13 mouse cellular contexts compared by ENCODE assay signal in genomic region chr8:89152867-89153595, GRCm38 (mm10).
DNase-seq lines count a peak whose midpoint lies in the region; ATAC-seq and TF ChIP-seq lines count a peak whose summit lies in the region.
"Had no signal": no experiment of that assay in that cellular context is flagged by ENCODE, and none has a peak within 500 bp of the region (broad histone marks: within the 10 kb centered on the region; RNA-seq: fewer than 3 reads in every experiment).

No protein-coding gene starts in this region.

- no peaks in the 10 kb centered on the region for H3K9me3 ChIP-seq in lung, embryonic 14.5 days (ENCODE audit: low read depth, low read length)
- H3K9me3 ChIP-seq in neural tube, embryonic 13.5 days, result no peaks in the 10 kb centered on the region
- H3K9me3 ChIP-seq: embryonic facial prominence, embryonic 13.5 days; limb, embryonic 15.5 days had no signal

- no peak for TF ChIP-seq POLR2A in lung, adult 2 months (IDR thresholded peaks at IDR 0.05; ENCODE audit: borderline replicate concordance, extremely low read depth, low read depth, low read length)
- TF ChIP-seq POLR2A in cerebellum, adult 2 months (IDR thresholded peaks at IDR 0.05; ENCODE audit: borderline replicate concordance, insufficient read depth, low read length), result no peak

- peaks cover 45% of the 10 kb centered on the region; the same call in 1 of the 2 replicates for H3K27me3 ChIP-seq in lung, embryonic 14.5 days (ENCODE audit: insufficient read depth, low read length)
- no peaks in the 10 kb centered on the region for H3K27me3 ChIP-seq in neural tube, embryonic 13.5 days
- no peaks in the 10 kb centered on the region for H3K27me3 ChIP-seq in cerebellum, adult 2 months (ENCODE audit: control insufficient read depth, insufficient read depth, low read length)
- H3K27me3 ChIP-seq: embryonic facial prominence, embryonic 13.5 days; limb, embryonic 15.5 days had no signal

- no peak for TF ChIP-seq CTCF in lung, embryonic 14.5 days (IDR thresholded peaks at IDR 0.05; ENCODE audit: low read depth)
- TF ChIP-seq CTCF in lung, adult 2 months (IDR thresholded peaks at IDR 0.05; ENCODE audit: insufficient read depth, low read length), result no peak
- no peak for TF ChIP-seq CTCF in cerebellum, adult 2 months (IDR thresholded peaks at IDR 0.05; ENCODE audit: borderline replicate concordance, insufficient read depth, low read depth, low read length)

- H3K9ac ChIP-seq in lung, embryonic 14.5 days, result no peak overlapping the region
- H3K9ac ChIP-seq in neural tube, embryonic 13.5 days, result peak overlapping the region; percentile 19; the same call in 1 of the 2 replicates
- H3K9ac ChIP-seq: embryonic facial prominence, embryonic 13.5 days; limb, embryonic 15.5 days had no signal

- DNase-seq in heart, adult 11 months, result peak; percentile 49
- no peak for DNase-seq in heart, postnatal 10 days
- DNase-seq in lung, embryonic 14.5 days, result peak; percentile 93
- no peak for DNase-seq in lung, adult 2 months
- peak; percentile 22 for DNase-seq in embryo, embryonic 11.5 days (ENCODE audit: low read depth, low spot score)
- no peak for DNase-seq in cerebellum, adult 2 months
- DNase-seq in thymus, postnatal 36 days, result no peak
- DNase-seq: heart, postnatal 14 days; kidney, adult 11 months; right cerebral cortex, adult 18-20 months had no signal

- H3K27ac ChIP-seq in lung, embryonic 14.5 days (ENCODE audit: low read depth), result no peak overlapping the region
- H3K27ac ChIP-seq in neural tube, embryonic 13.5 days (replicated peaks), result no peak overlapping the region
- H3K27ac ChIP-seq in cerebellum, adult 2 months (ENCODE audit: insufficient read depth, low read length), result no peak overlapping the region
- H3K27ac ChIP-seq: embryonic facial prominence, embryonic 13.5 days; limb, embryonic 15.5 days had no signal

- intact Hi-C loops in heart, postnatal 10 days (cut with DNase I), result no loop called here

- 0 out of 2 replicates have a peak, but pooled peaks cover 5% of the 10 kb centered on the region for H3K4me1 ChIP-seq in lung, embryonic 14.5 days (ENCODE audit: insufficient read depth)
- H3K4me1 ChIP-seq in lung, adult 2 months (ENCODE audit: control insufficient read depth, insufficient read depth, low read length), result no peaks in the 10 kb centered on the region
- H3K4me1 ChIP-seq in neural tube, embryonic 13.5 days (replicated peaks), result peaks cover 18% of the 10 kb centered on the region
- H3K4me1 ChIP-seq in cerebellum, adult 2 months (ENCODE audit: control insufficient read depth, insufficient read depth, low read length), result no peaks in the 10 kb centered on the region; the same call in 1 of the 2 replicates
- H3K4me1 ChIP-seq: embryonic facial prominence, embryonic 13.5 days; limb, embryonic 15.5 days had no signal

- no peaks in the 10 kb centered on the region for H3K36me3 ChIP-seq in lung, embryonic 14.5 days (ENCODE audit: insufficient read depth)
- no peaks in the 10 kb centered on the region for H3K36me3 ChIP-seq in neural tube, embryonic 13.5 days
- H3K36me3 ChIP-seq: embryonic facial prominence, embryonic 13.5 days; limb, embryonic 15.5 days had no signal

- H3K4me2 ChIP-seq in lung, embryonic 14.5 days, result no peak overlapping the region
- peak overlapping the region; percentile 32 for H3K4me2 ChIP-seq in neural tube, embryonic 13.5 days
- H3K4me2 ChIP-seq: embryonic facial prominence, embryonic 13.5 days; limb, embryonic 15.5 days had no signal

- no peak overlapping the region for H3K4me3 ChIP-seq in lung, embryonic 14.5 days (ENCODE audit: low read depth, low read length)
- no peak overlapping the region for H3K4me3 ChIP-seq in lung, adult 2 months (replicated peaks; ENCODE audit: extremely low read depth, low read depth, low read length)
- H3K4me3 ChIP-seq in neural tube, embryonic 13.5 days, result no peak overlapping the region
- no peak overlapping the region for H3K4me3 ChIP-seq in cerebellum, adult 2 months (replicated peaks; ENCODE audit: insufficient read depth, low read depth, low read length)
- H3K4me3 ChIP-seq: embryonic facial prominence, embryonic 13.5 days; limb, embryonic 15.5 days had no signal

- ATAC-seq in lung, embryonic 14.5 days (ENCODE audit: insufficient read depth), result peak; percentile 96
- peak; percentile 53; the same call in 1 of the 2 replicates for ATAC-seq in neural tube, embryonic 13.5 days (ENCODE audit: low read depth)

- WGBS in lung, embryonic 14.5 days, result 21% methylated on average over 17 of the region's 17 CpGs
- WGBS in lung, adult 2 months, result 42% methylated on average over 17 of the region's 17 CpGs
- 7% methylated on average over 17 of the region's 17 CpGs for WGBS in neural tube, embryonic 13.5 days
- 80% methylated on average over 17 of the region's 17 CpGs for WGBS in cerebellum, adult 2 months

Comparison
In these comparisons a context has a peak if more than half of its experiments do, and no peak if none do; other contexts are left out.
1. DNase-seq: peak in heart, adult 11 months (single experiment), lung, embryonic 14.5 days (single experiment) and embryo, embryonic 11.5 days (single experiment); none in heart, postnatal 10 days (0 of 2), lung, adult 2 months (single experiment), cerebellum, adult 2 months (0 of 2) and thymus, postnatal 36 days (0 of 2).